ENCODE assay signal across 25 mouse cellular contexts in the genomic region with DNA sequence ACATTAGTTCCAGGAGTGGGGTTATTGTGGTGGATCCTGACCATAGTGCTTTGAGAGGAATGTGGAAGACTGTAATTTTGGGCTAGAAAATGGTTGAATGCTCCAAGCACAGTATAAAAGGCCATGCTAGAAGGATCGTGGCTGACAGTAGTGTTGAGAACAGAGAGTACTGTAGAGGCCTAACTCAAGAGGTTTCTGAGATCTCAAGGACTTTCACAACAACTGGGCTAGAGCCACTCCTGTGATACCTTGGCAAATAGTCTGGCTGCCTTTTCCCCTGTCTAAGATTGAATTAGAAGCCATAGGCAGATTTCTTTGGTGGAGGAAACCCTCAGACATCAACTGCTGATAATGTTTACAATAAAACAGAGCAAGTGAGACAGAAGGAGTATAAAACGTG.
DNase-seq lines count a peak whose midpoint lies in the region; ATAC-seq lines count a peak whose summit lies in the region.
"Had no signal": no experiment of that assay in that cellular context is flagged by ENCODE, and none has a peak within 500 bp of the region (broad histone marks: within the 10 kb centered on the region; RNA-seq: fewer than 3 reads in every experiment).

No protein-coding gene starts in this region.

- peak overlapping the region; percentile 80 for H3K27ac ChIP-seq in lung, embryonic 15.5 days
- H3K27ac ChIP-seq: embryonic facial prominence, embryonic 12.5 days; embryonic facial prominence, embryonic 15.5 days; forebrain, embryonic 12.5 days; gastrocnemius, adult 2 months; hindbrain, embryonic 12.5 days; hindbrain, embryonic 15.5 days had no signal

- H3K36me3 ChIP-seq in lung, embryonic 15.5 days = no peaks in the 10 kb centered on the region
- H3K36me3 ChIP-seq: embryonic facial prominence, embryonic 12.5 days; embryonic facial prominence, embryonic 15.5 days; forebrain, embryonic 12.5 days; G1E; hindbrain, embryonic 12.5 days; hindbrain, embryonic 15.5 days had no signal

- WGBS in lung, embryonic 15.5 days = 42% methylated on average over 2 of the region's 2 CpGs

- H3K27me3 ChIP-seq in lung, embryonic 15.5 days = no peaks in the 10 kb centered on the region
- H3K27me3 ChIP-seq: CH12.LX; embryonic facial prominence, embryonic 12.5 days; embryonic facial prominence, embryonic 15.5 days; hindbrain, embryonic 12.5 days; hindbrain, embryonic 15.5 days; Patski had no signal

- H3K9me3 ChIP-seq in lung, embryonic 15.5 days = no peaks in the 10 kb centered on the region
- H3K9me3 ChIP-seq: embryonic facial prominence, embryonic 12.5 days; embryonic facial prominence, embryonic 15.5 days; forebrain, embryonic 12.5 days; G1E; hindbrain, embryonic 15.5 days had no signal

- DNase-seq in heart, adult 11 months = peak; percentile 16
- DNase-seq in heart, adult 18-20 months = no peak
- peak; percentile 36 for DNase-seq in lung, postnatal 10 days
- DNase-seq in lung, postnatal 36 days = peak; percentile 78
- no peak for DNase-seq in urinary bladder, adult 18-20 months (ENCODE audit: low spot score in 2 of 2)
- DNase-seq in gastrocnemius, adult 8-10 months (ENCODE audit: low spot score in 2 of 2) = no peak
- DNase-seq: adrenal gland, postnatal 10 days; B cell, adult 2 months; cerebellum, adult 11 months; cerebellum, adult 2 months; cerebellum, adult 9-11 months; cerebellum, postnatal 25 days; gastrocnemius, adult 2 months; gastrocnemius, postnatal 25 days had no signal

- H3K9ac ChIP-seq in lung, embryonic 15.5 days = no peak overlapping the region
- H3K9ac ChIP-seq: embryonic facial prominence, embryonic 12.5 days; embryonic facial prominence, embryonic 15.5 days; forebrain, embryonic 12.5 days; hindbrain, embryonic 12.5 days; hindbrain, embryonic 15.5 days had no signal

- no peak overlapping the region for H3K4me2 ChIP-seq in lung, embryonic 15.5 days
- H3K4me2 ChIP-seq: embryonic facial prominence, embryonic 12.5 days; embryonic facial prominence, embryonic 15.5 days; forebrain, embryonic 12.5 days; heart, embryonic 11.5 days; hindbrain, embryonic 12.5 days; hindbrain, embryonic 15.5 days had no signal

- peaks cover 28% of the 10 kb centered on the region for H3K4me1 ChIP-seq in lung, embryonic 15.5 days

- no peak overlapping the region for H3K4me3 ChIP-seq in lung, embryonic 15.5 days
- H3K4me3 ChIP-seq: embryonic facial prominence, embryonic 12.5 days; embryonic facial prominence, embryonic 15.5 days; forebrain, embryonic 12.5 days; gastrocnemius, adult 2 months; hindbrain, embryonic 12.5 days; hindbrain, embryonic 15.5 days had no signal

- ATAC-seq in lung, embryonic 15.5 days (ENCODE audit: borderline replicate concordance, extremely low read depth, low FRiP score, low TSS enrichment) = no peak
- ATAC-seq: forebrain, embryonic 16.5 days; Patski had no signal

Comparison
In these comparisons a context has a peak if more than half of its experiments do, and no peak if none do; other contexts are left out.
1. DNase-seq: peak in heart, adult 11 months (single experiment), lung, postnatal 10 days (single experiment) and lung, postnatal 36 days (single experiment); none in heart, adult 18-20 months (0 of 2), urinary bladder, adult 18-20 months (0 of 2) and gastrocnemius, adult 8-10 months (0 of 2).